Mouse (Mus musculus) spleen, adult 2 months (tissue): ENCODE data around the gene Alpk3.

Experiments used
- CTCF ChIP-seq: fragments of 200-500 bp; IDR thresholded peaks from 2 replicates; pipeline ENCODE4 v1.5.1; 2011; ENCODE audit warnings: mild to moderate bottlenecking, inconsistent platforms; ENCODE audit not compliant: insufficient read depth, insufficient read length, insufficient replicate concordance; ENCODE audit errors: extremely low read depth
- POLR2A ChIP-seq: fragments of 200-500 bp; IDR thresholded peaks from 2 replicates; pipeline ENCODE4 v1.6.1; 2011; ENCODE audit warnings: low read depth, low read length, inconsistent platforms

- TF ChIP-seq POLR2A, result no peak
- TF ChIP-seq CTCF, result no peak
Observed at GRCm38 (mm10) chr7:81047847-81048246, 9.6 kb upstream of the Alpk3 start.
